Mouse (Mus musculus) bone marrow macrophage, adult 2 months (primary cell): Measurements from ENCODE around the gene Olfr1246. TPM values are rescaled to one million over a fixed set of nuclear protein-coding genes. Genes with fewer than 3 reads are reported as not detected.
"Not testable (repeated sequence)": the region's sequence is repeated elsewhere in the genome, so short reads cannot be mapped to it uniquely, and the experiment has no call there.

Experiments used
- H3K27ac ChIP-seq: 2 replicates; pipeline ENCODE4 v1.5.1; 2012; ENCODE audit warnings: low read depth, low read length; ENCODE audit not compliant: insufficient read depth
- H3K4me1 ChIP-seq: 2 replicates; pipeline ENCODE4 v1.6.1; 2012; ENCODE audit warnings: low read length; ENCODE audit not compliant: control insufficient read depth, insufficient read depth
- H3K4me3 ChIP-seq: 2 replicates; pipeline ENCODE4 v1.5.1; 2012; ENCODE audit warnings: mild to moderate bottlenecking, low read length, moderate library complexity; ENCODE audit not compliant: insufficient read depth
- CTCF ChIP-seq: IDR thresholded peaks from 2 replicates; pipeline ENCODE4 v1.5.1; 2012; ENCODE audit warnings: low read depth, mild to moderate bottlenecking, low read length, moderate library complexity
- POLR2A ChIP-seq: IDR thresholded peaks from 2 replicates; pipeline ENCODE4 v1.6.1; 2012; ENCODE audit warnings: mild to moderate bottlenecking, low read depth, low read length, borderline replicate concordance
- polyA plus RNA-seq: library from polyadenylated mRNA; stranded (reverse); fragments of >200 nt; gene quantifications from 2 replicates; pipeline ENCODE4 v1.2.4, GENCODE M21; 2012; ENCODE audit not compliant: missing spikeins, insufficient read depth, insufficient read length

The Olfr1246 gene
- 0.11 TPM in 1 of 2 replicates, not detected in the other for polyA plus RNA-seq

DNA sequence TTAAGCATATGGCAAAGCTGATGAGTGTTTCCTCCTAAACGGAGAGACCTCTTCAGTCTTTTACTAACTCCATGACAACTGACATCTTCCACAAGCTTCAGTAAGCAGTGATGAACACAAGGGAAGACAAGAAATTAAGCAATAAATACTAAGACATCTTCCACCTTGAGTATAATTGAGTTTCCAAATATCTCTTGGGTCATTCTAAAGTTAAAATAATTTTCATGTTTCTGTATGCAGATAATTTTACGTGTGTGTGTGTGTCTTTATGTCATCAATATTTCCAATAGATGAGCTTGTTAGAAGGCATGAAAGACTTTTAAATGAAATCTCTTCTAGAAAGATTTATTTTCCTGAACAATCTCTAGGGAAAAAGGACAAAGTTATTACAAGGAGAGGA lies at the start of gene Olfr1246:
TSS of gene Olfr1246 (minus strand) at position 101 of the 400 bp plus-strand sequence.
- Histone ChIP-seq H3K27ac (no peak within 1 kb of the TSS), H3K4me1 (no peaks in the 10 kb centered on the region), H3K4me3 (no peak within 1 kb of the TSS)
- no peak for TF ChIP-seq POLR2A
- TF ChIP-seq CTCF, result no peak

DNA sequence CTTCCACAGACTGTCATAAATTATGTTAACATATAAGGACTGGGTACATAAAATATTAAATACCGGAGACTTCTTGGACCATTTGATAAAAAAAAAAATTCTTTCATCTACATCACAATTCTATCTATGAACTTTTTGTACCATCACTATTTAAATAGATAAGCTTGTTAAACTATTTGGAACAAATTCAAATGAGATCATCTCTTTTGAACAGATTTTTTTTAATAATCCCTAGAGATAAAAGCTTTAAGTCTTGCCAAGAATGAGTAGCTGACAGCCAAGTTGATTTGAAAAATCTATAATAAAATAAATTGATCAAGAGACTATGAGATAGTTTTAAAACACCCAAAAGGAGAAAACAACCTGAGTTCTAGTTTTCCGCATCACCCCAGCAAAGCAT lies 41.9 kb upstream of the Olfr1246 start, which contains the start of gene Olfr1249:
TSS of gene Olfr1249 (minus strand) at position 101 of the 400 bp plus-strand sequence.
- TF ChIP-seq CTCF, result no peak
- Histone ChIP-seq H3K4me3 (no peak within 1 kb of the TSS), H3K27ac (no peak within 1 kb of the TSS), H3K4me1 (no peaks in the 10 kb centered on the region)

DNA sequence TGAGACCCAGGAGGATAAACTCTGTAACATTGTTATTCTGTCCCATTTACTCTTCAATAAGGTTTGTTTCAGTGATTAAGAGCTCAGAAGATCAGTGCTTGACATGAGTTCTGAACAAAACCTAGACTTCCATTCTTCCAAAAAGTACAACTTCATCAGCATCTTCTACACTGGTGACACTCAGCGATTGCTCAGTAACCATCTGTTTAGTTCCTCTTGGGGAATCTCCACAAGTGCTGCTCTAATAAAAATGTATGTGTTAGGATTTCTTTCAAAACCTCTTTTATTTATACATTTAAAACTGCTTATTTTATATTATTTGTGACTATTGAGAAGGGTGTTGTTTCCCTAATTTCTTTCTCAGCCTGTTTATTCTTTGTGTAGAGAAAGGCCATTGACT lies 25.2 kb upstream of the Olfr1246 start, which contains the start of gene Olfr1248:
TSS of gene Olfr1248 (minus strand) at position 101 of the 400 bp plus-strand sequence.
- not testable (repeated sequence) for H3K27ac ChIP-seq, H3K4me3 ChIP-seq, H3K4me1 ChIP-seq

DNA sequence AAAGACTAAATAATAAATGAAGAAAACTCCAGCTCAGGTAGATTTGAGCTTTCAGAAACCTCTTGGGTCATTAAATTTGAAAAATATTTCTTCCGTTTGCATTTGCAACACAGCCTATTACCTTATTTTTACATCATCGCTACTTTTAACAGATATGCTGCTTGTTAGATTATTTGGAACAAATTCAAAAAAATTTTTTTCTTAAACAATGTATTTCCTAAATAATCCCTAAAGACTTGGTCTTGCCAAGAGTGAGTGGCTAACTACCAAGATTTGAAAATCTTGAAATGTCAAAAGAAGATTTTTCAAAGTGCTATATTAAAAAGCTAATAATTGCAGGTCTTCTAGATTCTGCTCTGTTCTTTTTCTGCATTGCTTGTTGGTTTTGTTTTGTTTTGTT lies 21.1 kb upstream of the Olfr1246 start, which contains the start of gene Olfr1247:
TSS of gene Olfr1247 (minus strand) at position 101 of the 400 bp plus-strand sequence.
- Histone ChIP-seq H3K4me3 (no peak within 1 kb of the TSS), H3K27ac (no peak within 1 kb of the TSS), H3K4me1 (no peaks in the 10 kb centered on the region)
- TF ChIP-seq POLR2A (no peak), CTCF (no peak)

DNA sequence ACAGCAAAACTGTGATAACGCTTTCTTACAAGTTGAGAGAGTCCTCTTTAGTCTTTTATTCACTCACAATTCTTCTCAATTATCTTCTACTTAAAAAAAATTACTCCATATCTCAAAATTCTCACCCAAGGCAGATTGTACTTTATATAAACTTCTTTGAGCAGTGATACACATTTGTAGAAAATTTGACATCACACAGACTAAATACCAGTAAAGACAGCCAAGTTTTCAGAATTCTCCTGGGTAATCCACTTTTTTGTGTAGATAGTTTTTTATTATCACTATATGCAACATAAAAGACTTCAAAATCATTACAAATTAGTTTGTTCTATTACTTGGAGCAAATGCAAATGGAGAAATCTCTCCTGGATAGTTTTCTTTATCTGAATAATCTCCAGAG lies 14.6 kb downstream of the Olfr1246 start, which contains the start of gene Olfr1245:
TSS of gene Olfr1245 (minus strand) at position 101 of the 400 bp plus-strand sequence.
- TF ChIP-seq CTCF (no peak), POLR2A (no peak)
- H3K4me1 ChIP-seq, result no peaks in the 10 kb centered on the region
- H3K27ac ChIP-seq, result no peak within 1 kb of the TSS
- H3K4me3 ChIP-seq, result no peak within 1 kb of the TSS

DNA sequence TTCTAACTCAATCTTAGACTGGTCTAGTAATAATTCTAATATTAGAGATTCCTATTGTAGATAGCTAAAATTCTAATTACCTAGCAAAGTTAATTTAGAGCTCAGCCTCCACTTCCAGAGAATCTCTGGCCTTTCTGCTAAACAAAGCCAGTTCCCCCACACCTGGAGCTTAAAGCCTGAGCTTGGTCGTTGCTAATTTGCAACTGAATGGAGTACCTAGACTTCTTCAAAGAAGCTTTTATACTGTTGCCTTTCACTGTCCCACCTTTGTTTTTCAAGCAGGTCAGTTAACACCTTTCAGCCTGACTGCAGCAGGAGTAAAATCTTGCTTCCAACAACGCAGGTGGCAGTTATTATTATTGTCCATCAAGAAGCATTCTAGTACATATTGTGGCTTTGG lies 30.3 kb downstream of the Olfr1246 start:
- not testable (repeated sequence) for H3K27ac ChIP-seq, H3K4me1 ChIP-seq, H3K4me3 ChIP-seq

DNA sequence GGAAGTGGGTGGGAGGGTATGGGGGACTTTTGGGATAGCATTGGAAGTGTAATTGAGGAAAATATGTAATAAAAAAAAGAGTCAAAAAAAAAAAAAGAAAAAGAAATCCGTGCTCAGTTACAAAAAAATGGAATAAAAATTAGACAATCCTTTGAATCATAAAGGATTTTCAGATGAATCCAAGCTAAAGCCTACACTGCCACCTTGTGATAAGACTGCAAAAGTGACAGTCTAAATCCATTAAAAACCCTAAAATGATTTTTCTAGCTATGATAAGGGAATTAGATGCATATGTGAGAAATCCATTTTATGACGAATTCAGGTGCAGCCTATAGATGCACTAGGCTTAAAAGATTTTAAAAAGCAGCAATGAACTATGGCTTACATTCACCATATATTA lies 48.4 kb downstream of the Olfr1246 start:
- Histone ChIP-seq H3K4me3 (no peak overlapping the region), H3K27ac (no peak overlapping the region), H3K4me1 (peaks cover 5% of the 10 kb centered on the region)
- TF ChIP-seq CTCF, result no peak
- no peak for TF ChIP-seq POLR2A

DNA sequence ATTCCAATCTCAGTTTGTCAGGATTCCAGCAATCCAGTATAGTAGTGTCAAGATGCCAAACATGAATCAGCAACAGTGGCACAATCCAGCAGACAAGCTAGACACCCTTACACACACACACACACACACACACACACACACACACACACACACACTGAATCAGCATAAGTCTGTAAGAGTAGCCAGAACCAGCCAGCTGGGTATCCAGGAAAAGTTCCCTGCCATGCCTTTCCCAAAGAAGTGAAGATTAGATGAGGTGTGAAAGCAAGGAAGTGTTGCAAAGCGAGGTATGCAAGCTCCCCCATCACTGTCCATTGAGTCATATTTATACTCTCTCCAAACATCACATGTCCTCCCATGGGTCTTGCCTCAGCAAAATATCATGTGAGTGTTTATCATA lies 53.0 kb downstream of the Olfr1246 start:
- H3K4me1 ChIP-seq, result peaks cover 5% of the 10 kb centered on the region
- TF ChIP-seq POLR2A (no peak), CTCF (no peak)
- H3K4me3 ChIP-seq, result no peak overlapping the region
- peak overlapping the region; percentile 63 for H3K27ac ChIP-seq

Other genes starting within 250 kb of the Olfr1246 start
- gene Olfr1234, start 228.3 kb downstream of the Olfr1246 start, polyA plus RNA-seq, result not detected in 2 replicates
- not detected in 2 replicates for gene Olfr1238, start 183.5 kb downstream of the Olfr1246 start, polyA plus RNA-seq
- gene Olfr1239, start 172.8 kb downstream of the Olfr1246 start, polyA plus RNA-seq, result not detected in 2 replicates
- not detected in 2 replicates for gene Olfr1240, start 150.2 kb downstream of the Olfr1246 start, polyA plus RNA-seq
- not detected in 2 replicates for gene Olfr1241, start 106.0 kb downstream of the Olfr1246 start, polyA plus RNA-seq
- not detected in 2 replicates for gene Olfr1242, start 94.8 kb downstream of the Olfr1246 start, polyA plus RNA-seq
- gene Olfr1243, start 61.7 kb downstream of the Olfr1246 start, polyA plus RNA-seq, result not detected in 2 replicates
- not detected in 2 replicates for gene Olfr1245, start 14.7 kb downstream of the Olfr1246 start, polyA plus RNA-seq
- not detected in 2 replicates for gene Olfr1247, start 21.0 kb upstream of the Olfr1246 start, polyA plus RNA-seq
- not detected in 2 replicates for gene Olfr1248, start 25.1 kb upstream of the Olfr1246 start, polyA plus RNA-seq
- gene Olfr1249, start 41.8 kb upstream of the Olfr1246 start, polyA plus RNA-seq, result not detected in 2 replicates
- gene Olfr1250, start 68.3 kb upstream of the Olfr1246 start, polyA plus RNA-seq, result not detected in 2 replicates
- gene Olfr1251, start 78.8 kb upstream of the Olfr1246 start, polyA plus RNA-seq, result not detected in 2 replicates
- not detected in 2 replicates for gene Olfr1252, start 131.9 kb upstream of the Olfr1246 start, polyA plus RNA-seq
- gene Olfr1253, start 163.9 kb upstream of the Olfr1246 start, polyA plus RNA-seq, result not detected in 2 replicates
- 0.25 TPM in 1 of 2 replicates, not detected in the other for gene Olfr1254, start 200.5 kb upstream of the Olfr1246 start, polyA plus RNA-seq
- gene Olfr1255, start 218.9 kb upstream of the Olfr1246 start, polyA plus RNA-seq, result not detected in 2 replicates
- gene Olfr1256, start 248.4 kb upstream of the Olfr1246 start, polyA plus RNA-seq, result not detected in 2 replicates